Mouse (Mus musculus): Measurements from ENCODE around the gene Eif4g3. TPM values are rescaled to one million over a fixed set of nuclear protein-coding genes. Genes with fewer than 3 reads are reported as not detected.

Eif4g3 gene
- total and polyA plus RNA-seq, 3 experiments: 22.8 to 63.7 TPM; not detected in 1

GRCm38 (mm10) chr4:138040589-138040988 lies 47.8 kb downstream of the Eif4g3 start:
- TF ChIP-seq EP300 (IDR thresholded peaks at IDR 0.05; ENCODE audit: low read depth in 1 of 2, low read length in 2 of 2) (no peak), ETS1 (IDR thresholded peaks at IDR 0.05; ENCODE audit: low read depth, low read length) (no peak), GATA1 (IDR thresholded peaks at IDR 0.05; ENCODE audit: low read depth, low read length) (no peak), NELFE (IDR thresholded peaks at IDR 0.05; ENCODE audit: low read depth, low read length) (no peak), SIN3A (IDR thresholded peaks at IDR 0.05; ENCODE audit: low read length) (no peak), CTCF (IDR thresholded peaks at IDR 0.05 in 2 of 3, conservative IDR thresholded peaks at IDR 0.05 in 1 of 3; ENCODE audit: control insufficient read depth in 1 of 3, insufficient read depth in 1 of 3, low read depth in 2 of 3, low read length in 3 of 3, poor library complexity in 1 of 3, severe bottlenecking in 1 of 3) (no peak), E2F4 (IDR thresholded peaks at IDR 0.05; ENCODE audit: borderline replicate concordance, low read depth, low read length) (no peak), SMC3 (IDR thresholded peaks at IDR 0.05; ENCODE audit: low read depth, low read length) (no peak), GABPA (IDR thresholded peaks at IDR 0.05; ENCODE audit: low read depth, low read length) (no peak), HCFC1 (IDR thresholded peaks at IDR 0.05; ENCODE audit: low read depth, low read length) (no peak), POLR2AphosphoS2 (IDR thresholded peaks at IDR 0.05; ENCODE audit: low read length) (no peak), BHLHE40 (IDR thresholded peaks at IDR 0.05; ENCODE audit: borderline replicate concordance, low read depth, low read length) (no peak), CHD1 (IDR thresholded peaks at IDR 0.05; ENCODE audit: low read depth, low read length) (no peak), TAL1 (IDR thresholded peaks at IDR 0.05; ENCODE audit: low read length) (no peak), USF2 (IDR thresholded peaks at IDR 0.05; ENCODE audit: borderline replicate concordance in 1 of 2, insufficient read depth in 1 of 2, low read depth in 1 of 2, low read length in 2 of 2) (no peak), POLR2AphosphoS5 (IDR thresholded peaks at IDR 0.05; ENCODE audit: borderline replicate concordance, low read depth, low read length) (no peak), ZMIZ1 (IDR thresholded peaks at IDR 0.05; ENCODE audit: low read depth, low read length) (no peak), POLR2A (IDR thresholded peaks at IDR 0.05; ENCODE audit: control insufficient read depth in 1 of 2, insufficient read depth in 1 of 2, low read depth in 1 of 2, low read length in 2 of 2, poor library complexity in 1 of 2) (no peak)
- no peak overlapping the region for H3K9ac ChIP-seq (ENCODE audit: control insufficient read depth, low read depth, low read length, poor library complexity, severe bottlenecking)
- H3K27ac ChIP-seq (ENCODE audit: control insufficient read depth, low read depth, low read length): no peak overlapping the region
- no peak overlapping the region for H3K4me3 ChIP-seq (ENCODE audit: control insufficient read depth in 1 of 2, insufficient read depth in 1 of 2, low read depth in 2 of 2, low read length in 2 of 2)
- H3K27me3 ChIP-seq (ENCODE audit: control insufficient read depth in 1 of 2, insufficient read depth in 2 of 2, low read length in 2 of 2): no peaks in the 10 kb centered on the region
- H3K9me3 ChIP-seq (replicated peaks; ENCODE audit: insufficient read depth, low read length): no peaks in the 10 kb centered on the region; the same call in 1 of the 2 replicates
- no peak for DNase-seq (ENCODE audit: low read depth, low spot score)
- H3K79me2 ChIP-seq (ENCODE audit: control insufficient read depth, insufficient read depth, low read length, poor library complexity): no peaks in the 10 kb centered on the region; the same call in 1 of the 2 replicates
- H3K36me3 ChIP-seq (ENCODE audit: control insufficient read depth in 1 of 2, insufficient read depth in 2 of 2, low read length in 2 of 2): peaks cover 0 to 13% of the 10 kb centered on the region in 2 experiments; a peak in 2 of 4 replicates
- no peaks in the 10 kb centered on the region for H3K4me1 ChIP-seq (ENCODE audit: control insufficient read depth in 1 of 2, insufficient read depth in 2 of 2, low read length in 2 of 2)

DNA sequence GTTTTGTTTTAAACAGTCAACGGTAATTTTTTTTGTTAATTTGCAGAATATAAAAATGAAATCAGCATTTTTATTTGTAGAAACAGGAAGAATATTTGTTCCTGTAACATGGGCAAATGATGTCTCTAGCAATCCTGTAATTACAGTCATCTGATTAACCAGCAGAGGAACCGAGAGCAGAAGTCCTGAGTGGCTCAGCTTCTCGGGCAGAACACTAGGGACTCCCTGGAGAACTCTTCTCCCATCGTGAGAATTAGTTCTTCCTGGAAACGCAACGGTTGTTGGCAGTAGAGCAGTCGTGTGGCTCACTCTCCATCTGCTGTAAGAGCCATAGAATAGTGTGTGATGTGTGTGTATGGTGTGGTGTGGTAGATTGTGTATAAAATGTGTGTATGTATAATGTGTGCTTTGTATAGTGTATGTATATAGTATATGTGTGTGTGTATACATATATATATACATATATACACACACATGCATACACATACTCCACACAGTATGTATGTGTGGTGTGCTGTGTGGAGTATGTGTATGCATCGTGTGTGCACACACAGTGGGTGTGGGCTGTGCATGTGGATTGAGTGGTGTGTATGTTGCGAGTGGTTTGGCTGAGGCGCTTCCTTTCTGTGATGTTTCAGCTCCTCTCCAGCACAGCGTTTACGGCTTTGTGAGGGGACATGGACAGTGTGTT lies 48.9 kb downstream of the Eif4g3 start:
- TF ChIP-seq MYC (IDR thresholded peaks at IDR 0.05; ENCODE audit: low read depth, low read length) (no peak), POLR2AphosphoS5 (IDR thresholded peaks at IDR 0.05; ENCODE audit: borderline replicate concordance, low read depth, low read length) (no peak), EP300 (IDR thresholded peaks at IDR 0.05; ENCODE audit: low read depth in 1 of 2, low read length in 2 of 2) (no peak), BHLHE40 (IDR thresholded peaks at IDR 0.05; ENCODE audit: borderline replicate concordance, low read depth, low read length) (no peak), MAX (IDR thresholded peaks at IDR 0.05; ENCODE audit: low read length) (no peak), MAFK (IDR thresholded peaks at IDR 0.05; ENCODE audit: borderline replicate concordance, low read depth, low read length) (no peak), TCF12 (IDR thresholded peaks at IDR 0.05; ENCODE audit: low read depth, low read length) (no peak), UBTF (IDR thresholded peaks at IDR 0.05; ENCODE audit: borderline replicate concordance, insufficient read depth, low read depth, low read length) (no peak), POLR2A (IDR thresholded peaks at IDR 0.05; ENCODE audit: control insufficient read depth in 1 of 2, insufficient read depth in 1 of 2, low read depth in 1 of 2, low read length in 2 of 2, poor library complexity in 1 of 2) (no peak), POLR2AphosphoS2 (IDR thresholded peaks at IDR 0.05; ENCODE audit: low read length) (no peak), HCFC1 (IDR thresholded peaks at IDR 0.05; ENCODE audit: low read depth, low read length) (no peak), KAT2A (conservative IDR thresholded peaks at IDR 0.05; ENCODE audit: low read depth, low read length) (no peak), RAD21 (IDR thresholded peaks at IDR 0.05; ENCODE audit: low read depth, low read length) (no peak), CTCF (IDR thresholded peaks at IDR 0.05 in 2 of 3, conservative IDR thresholded peaks at IDR 0.05 in 1 of 3; ENCODE audit: control insufficient read depth in 1 of 3, insufficient read depth in 1 of 3, low read depth in 2 of 3, low read length in 3 of 3, poor library complexity in 1 of 3, severe bottlenecking in 1 of 3) (no peak), CHD1 (IDR thresholded peaks at IDR 0.05; ENCODE audit: low read depth, low read length) (no peak), CHD2 (IDR thresholded peaks at IDR 0.05; ENCODE audit: low read length) (no peak), ZKSCAN1 (IDR thresholded peaks at IDR 0.05; ENCODE audit: low read depth, low read length) (no peak), ZC3H11A (IDR thresholded peaks at IDR 0.05; ENCODE audit: low read depth, low read length) (no peak)
- Histone ChIP-seq H3K4me1 (ENCODE audit: control insufficient read depth in 1 of 2, insufficient read depth in 2 of 2, low read length in 2 of 2) (no peaks in the 10 kb centered on the region), H3K27me3 (ENCODE audit: control insufficient read depth in 1 of 2, insufficient read depth in 2 of 2, low read length in 2 of 2) (no peaks in the 10 kb centered on the region), H3K79me2 (ENCODE audit: control insufficient read depth, insufficient read depth, low read length, poor library complexity) (no peaks in the 10 kb centered on the region; the same call in 1 of the 2 replicates), H3K9ac (ENCODE audit: control insufficient read depth, low read depth, low read length, poor library complexity, severe bottlenecking) (no peak overlapping the region), H3K36me3 (ENCODE audit: control insufficient read depth in 1 of 2, insufficient read depth in 2 of 2, low read length in 2 of 2) (peaks cover 0 to 18% of the 10 kb centered on the region in 2 experiments; a peak in 2 of 4 replicates), H3K4me3 (ENCODE audit: control insufficient read depth in 1 of 2, insufficient read depth in 1 of 2, low read depth in 2 of 2, low read length in 2 of 2) (no peak overlapping the region), H3K9me3 (replicated peaks; ENCODE audit: insufficient read depth, low read length) (no peaks in the 10 kb centered on the region; the same call in 1 of the 2 replicates), H3K27ac (ENCODE audit: control insufficient read depth, low read depth, low read length) (no peak overlapping the region)
- no peak for DNase-seq (ENCODE audit: low read depth, low spot score)
